Mouse (Mus musculus) lung, postnatal 10 days (tissue): ENCODE results near the gene Fosb.
A peak's percentile ranks its signal among the peaks of the same experiment; 100 is the strongest.

ENCODE experiments used
- DNase-seq: peaks from one replicate; pipeline ENCODE4 v3.0.0; 2021

Fosb gene

DNA sequence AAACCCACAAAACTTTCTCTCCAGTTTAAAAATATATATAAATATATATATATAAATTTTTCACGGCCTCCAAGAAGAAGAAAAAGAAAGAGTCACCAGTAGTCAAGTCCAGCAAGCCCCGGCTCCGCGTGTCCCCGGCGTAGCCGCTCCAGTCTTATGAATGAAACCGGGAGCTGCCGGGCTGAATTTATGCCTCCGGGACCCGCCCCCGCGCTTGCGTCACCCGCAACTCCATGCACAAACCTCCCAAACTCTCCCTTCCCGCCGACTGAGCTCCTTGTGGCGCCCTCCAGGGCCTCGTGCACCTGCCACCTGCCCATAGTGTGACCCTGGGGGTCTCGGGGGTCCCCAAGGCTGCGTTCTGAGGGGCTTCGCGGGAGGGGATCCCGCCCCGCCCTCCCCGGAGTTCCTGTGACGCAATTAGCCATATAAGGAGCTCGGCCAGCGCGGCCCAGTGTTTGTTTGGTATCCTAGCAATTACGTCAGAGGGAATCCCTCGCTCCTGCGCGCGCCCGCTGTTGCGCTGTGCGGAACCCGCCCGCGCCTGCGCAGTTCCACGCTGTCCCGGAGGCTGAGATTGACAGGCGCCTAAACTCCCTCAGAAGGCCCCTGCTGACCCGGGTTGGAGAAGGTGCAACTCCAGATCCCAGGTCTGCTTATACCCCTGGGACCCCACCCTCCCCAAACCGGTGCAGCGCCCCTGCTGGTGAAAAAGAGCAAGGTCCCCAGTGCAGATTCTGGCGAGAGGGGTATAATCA, at the start of gene Fosb:
TSS of gene Fosb (minus strand) at position 168 of the 758 bp plus-strand sequence.
- DNase-seq: peak; percentile 97

DNA sequence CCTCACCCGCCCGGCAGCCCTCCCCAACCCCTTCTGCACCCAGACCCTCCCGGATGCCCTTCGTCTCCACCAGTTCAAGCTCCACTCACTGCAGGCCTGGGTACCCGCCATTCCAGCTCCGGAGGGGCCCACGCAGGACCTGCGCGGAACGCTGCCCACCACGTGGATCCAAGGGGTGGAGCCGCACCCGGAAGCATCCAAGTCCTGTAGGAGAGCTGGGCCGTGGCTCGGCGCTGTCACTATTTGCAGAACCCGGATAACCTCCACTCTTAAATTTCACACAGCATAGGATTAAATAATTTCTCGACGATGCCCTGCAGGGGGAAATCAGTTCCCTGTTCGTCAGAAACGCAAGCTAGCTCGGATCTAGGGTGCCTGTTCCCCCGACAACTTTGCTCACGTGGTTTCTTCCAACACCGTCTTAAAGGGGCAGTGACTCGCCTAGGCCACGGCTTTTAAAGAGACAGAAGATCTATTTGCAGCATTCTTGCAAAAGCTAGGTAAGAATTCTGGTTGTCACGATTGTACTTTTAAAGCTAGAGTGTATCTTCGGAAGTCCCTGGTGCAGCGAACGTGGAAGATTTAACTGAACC, 49.5 kb upstream of the Fosb start, which contains the start of the genes Cd3eap and Ppp1r13l:
TSS of gene Cd3eap (minus strand) at position 185 of the 593 bp plus-strand sequence.
TSS of gene Ppp1r13l (plus strand) at position 451 of the 593 bp plus-strand sequence.
- DNase-seq: peak; percentile 93

DNA sequence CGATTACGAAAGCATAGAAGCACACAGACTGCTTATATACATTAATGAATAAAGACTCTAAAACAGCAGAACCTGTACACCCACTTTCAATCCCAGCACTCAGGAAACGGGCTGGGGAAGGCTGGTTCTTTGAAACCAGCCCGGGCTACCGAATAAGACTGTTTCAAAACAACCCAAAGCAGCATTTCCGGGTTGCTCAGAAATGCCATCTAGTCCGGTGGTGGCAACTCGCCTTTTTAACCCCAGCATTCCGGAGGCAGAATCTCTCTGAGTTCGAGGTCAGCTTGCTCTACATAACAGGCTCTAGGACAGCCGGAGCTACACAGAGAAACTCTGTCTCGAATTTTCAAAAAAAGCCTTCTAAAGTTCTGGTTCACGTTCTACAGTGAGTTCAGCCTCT, 48.8 kb upstream of the Fosb start:
- no peak for DNase-seq

DNA sequence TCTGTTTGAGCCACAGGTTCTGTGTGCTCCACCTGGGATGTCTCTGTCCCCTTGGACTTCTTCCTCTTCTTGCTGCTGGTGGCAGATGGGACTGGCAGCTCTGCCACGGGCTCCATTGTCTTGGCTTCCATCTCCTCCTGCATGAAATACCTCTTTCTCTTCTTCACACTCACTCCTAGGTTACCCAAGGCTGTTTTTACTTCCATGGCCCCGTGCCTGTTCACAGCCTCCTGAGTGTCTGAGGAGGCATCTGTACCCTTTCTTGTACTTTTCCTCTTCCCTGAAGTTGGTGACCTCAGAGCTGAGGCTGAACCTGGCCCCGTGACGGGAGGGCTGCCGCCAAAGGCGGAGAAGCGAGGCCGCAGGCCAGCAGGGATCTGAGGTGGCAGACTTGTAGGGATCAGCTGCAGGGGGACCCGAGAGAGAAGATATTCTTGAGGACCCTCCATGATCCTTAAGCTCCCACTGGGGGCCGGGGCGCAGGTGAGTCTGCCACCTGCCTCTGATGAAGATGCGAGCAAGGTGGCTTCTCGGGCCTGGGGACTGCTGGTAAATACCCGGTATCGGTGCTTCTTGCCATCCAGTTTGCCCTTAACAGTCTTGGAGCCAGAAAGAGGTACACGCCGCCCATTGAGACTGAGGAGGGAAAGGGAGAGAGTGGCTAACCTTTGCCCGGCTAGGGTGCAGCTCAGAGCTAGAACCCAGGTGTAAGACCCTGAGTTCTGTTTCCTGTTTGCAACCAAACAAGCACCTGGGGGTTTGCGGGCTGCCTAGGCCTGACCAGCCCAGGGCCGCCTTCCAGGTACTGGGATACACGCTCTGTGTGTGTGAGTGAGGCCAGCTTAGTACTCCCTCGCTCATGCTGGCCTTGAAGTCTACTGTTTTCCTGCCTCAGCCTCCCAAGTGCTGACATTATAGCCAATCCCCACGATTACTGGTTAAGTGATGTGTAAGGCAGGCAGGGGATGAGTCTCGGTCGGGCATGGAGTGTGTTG, 47.8 kb upstream of the Fosb start:
- DNase-seq: no peak

DNA sequence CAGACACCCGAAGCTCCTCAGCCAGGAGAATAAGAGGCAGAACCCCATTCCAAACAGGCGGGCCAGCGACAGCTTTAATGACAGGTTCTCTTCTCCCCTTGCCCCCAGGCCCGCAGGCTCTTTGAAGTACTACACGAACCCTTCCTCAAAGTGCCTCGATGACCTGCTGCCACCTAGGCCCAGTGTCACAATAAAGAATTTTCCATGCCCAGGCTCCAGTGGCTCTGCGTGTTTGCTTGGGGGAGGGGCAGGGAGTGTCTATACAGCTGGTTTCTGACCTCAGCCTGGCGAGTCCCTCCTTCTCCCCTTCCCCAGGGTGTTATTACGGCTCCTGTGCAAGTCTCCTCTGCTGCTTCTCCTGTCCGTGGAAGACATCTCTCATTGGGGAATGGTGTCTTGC, 46.5 kb upstream of the Fosb start:
- DNase-seq: no peak

DNA sequence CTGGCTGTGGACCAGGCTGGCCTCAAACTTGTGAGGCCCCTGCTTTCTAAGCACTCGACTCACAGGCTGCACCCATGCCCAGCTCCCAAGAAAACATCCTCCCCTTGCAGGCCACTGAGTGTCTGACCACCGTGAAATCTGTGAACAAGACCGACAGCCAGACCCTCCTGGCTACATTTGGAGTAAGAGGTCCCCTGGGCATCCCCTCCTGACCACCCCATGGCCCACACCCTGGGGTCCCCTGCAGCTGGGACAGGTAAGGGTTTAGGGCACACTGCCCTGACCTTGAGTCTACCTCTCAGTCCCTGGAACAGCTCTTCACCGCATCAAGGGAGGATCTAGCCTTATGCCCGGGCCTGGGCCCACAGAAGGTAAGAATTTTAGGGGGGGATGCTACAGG, 45.1 kb upstream of the Fosb start:
- no peak for DNase-seq

DNA sequence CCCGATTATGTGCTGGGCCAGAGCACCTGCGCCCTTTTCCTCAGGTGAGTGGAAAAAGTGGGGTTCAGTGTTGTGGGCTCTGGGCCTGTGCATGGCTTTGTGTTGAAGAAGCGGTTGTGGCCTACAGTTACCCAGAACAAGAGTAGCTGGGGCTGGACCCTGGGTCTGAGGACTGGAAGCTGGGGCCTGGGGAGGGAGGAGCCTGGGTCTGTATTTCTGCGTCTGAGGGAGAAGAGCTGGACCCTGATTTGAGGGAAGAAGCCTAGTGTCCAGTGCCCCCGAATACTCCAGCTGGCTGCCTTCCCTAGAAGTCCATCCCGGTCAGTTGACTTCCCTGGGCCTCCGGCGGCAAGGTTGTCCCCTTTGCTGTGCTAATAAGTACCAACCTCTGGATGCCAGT, 40.4 kb upstream of the Fosb start:
- no peak for DNase-seq

DNA sequence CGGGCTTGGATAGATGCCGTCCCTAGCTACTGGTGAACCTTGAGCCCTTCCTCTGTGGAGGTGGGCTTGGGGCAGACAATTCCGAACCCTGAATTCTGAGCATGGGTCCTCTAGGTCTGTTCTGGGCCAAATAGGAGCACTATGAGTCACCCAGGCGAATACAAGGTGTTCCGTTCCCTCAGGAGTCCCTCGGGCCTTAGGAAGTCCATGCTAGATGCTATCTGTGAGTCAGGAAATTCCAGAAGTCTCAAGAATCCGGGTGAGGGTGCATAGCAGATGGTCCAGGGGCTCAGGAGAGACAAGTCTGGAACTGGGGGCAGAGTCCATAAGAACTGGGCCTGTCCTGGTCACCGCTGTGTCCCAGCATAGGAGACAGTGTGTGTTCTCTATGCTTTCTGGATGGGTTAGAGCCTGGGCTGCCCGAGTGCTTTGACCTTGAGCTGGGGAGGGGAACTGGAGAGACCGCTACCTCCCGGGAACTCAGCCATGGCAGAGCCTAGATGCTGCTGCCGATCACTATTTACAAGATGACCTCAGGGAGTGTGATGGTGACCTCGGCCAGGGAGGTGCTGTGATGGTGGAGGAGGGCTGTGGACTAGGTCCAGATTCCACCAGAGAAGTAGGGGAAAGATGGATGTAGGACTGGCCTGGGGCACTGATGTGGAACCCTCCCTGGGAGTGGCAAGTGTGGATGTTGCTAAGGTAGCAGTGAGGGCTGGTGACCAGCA, 39.5 kb upstream of the Fosb start:
- DNase-seq: no peak

DNA sequence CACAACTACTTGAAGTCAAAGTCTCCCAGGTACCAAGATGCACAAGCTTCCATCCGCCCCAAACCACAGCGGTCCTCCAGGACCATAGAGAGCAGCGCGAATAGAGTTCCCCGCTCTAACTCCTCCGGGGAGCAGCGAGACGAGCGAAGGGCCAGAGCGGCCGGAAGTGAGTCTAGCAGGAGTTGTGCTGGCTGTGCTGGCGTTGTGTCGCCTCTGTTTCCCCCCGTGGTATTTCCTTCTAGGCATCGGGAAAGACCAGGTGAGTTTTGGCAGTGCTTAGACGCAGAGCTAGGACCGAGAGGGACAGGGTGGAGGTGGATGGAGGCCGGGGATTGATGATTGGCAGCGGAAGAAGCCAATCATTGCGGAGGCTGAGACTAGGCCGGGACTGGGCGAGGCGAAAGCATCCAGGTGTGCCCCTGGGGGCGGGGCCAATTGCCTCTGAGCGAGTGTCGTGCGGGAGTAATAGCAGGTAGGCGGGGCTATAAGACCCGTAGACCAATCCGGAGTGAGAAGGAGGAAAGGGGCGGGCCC, 35.2 kb upstream of the Fosb start:
- DNase-seq: peak; percentile 95

DNA sequence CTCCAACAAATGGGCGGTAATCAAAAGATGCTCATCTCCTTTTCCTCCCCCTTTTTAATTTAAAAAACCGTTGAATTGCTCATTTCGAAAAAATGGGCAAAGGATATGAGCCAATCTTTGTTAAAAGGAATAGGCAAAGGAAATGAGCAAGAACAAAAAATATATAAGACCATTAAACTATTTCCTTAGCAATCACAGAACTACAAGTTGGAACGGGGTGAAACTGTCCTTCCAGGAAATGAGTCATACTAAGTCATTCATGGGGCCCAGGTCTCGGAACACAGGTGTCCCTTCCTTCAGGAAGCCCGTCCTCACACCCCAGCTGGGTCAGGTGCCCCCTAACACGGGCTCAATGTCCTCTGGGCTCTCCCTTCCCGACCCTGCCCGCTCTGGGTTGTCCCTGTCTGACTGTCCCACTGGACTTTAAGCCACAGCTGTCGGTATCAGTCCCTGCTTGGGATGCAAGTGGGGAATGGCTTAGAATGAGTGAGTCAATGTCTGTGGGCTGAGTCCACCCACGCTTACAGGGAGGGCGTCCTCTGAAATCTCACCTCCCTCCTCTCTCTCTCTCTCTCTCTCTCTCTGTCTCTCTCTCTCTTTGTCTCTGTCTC, 34.5 kb upstream of the Fosb start, which contains the start of gene Ercc1:
TSS of gene Ercc1 (plus strand) at position 542 of the 611 bp plus-strand sequence.
- DNase-seq: no peak

DNA sequence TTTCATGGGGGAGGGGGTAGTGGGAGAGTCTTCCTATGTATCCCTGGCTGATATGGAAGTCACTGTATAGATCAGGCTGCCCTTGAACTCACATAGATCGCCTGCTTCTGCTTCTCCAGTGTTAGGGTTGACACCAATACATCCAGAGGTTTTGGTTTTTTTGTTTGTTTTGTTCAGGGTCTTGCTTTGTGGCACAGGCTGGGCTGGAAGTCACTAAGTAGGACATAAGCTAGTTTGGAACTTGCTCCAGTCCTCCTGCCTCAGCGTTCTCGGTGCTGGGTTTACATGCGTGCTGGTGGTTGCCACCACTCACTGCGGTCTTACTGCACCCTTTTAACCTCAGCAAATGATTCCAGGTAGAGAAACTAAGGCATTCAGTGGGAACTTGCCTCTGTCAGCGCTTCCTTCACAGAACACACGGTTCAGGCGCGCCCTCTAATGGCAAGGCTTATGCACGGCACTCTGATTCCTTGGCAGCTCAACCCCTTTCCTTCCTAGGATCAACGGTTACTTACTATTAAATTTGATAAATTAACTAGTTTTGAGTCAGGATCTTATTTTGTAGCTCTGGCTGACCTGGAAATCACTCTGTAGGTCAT, 33.5 kb upstream of the Fosb start:
- peak; percentile 84 for DNase-seq

DNA sequence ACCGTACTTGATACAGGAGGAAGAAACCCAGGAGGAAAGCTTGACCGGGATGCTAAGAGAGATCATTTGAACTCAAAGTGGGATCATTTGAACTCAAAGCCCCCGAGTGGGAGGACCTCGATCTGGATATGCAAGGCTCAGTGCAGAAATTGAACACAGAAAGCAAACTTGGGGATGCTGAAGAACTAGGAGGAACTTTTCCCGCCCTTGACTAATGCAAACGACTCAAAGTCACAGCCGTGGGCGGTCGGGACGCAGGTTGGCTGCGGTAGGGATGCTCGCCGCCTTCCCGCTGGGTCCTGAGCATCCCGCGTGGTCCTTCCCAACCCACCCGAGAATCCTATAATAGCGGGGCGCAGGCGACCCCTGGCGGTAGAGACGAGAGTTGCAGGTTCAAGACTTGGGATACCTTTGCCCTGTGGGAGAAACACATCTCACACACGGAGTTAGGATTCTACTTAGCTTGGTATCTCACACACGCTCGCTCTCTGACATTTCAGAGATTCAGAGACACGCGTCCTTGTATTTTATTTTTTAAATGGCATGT, 32.7 kb upstream of the Fosb start:
- DNase-seq: peak; percentile 91

DNA sequence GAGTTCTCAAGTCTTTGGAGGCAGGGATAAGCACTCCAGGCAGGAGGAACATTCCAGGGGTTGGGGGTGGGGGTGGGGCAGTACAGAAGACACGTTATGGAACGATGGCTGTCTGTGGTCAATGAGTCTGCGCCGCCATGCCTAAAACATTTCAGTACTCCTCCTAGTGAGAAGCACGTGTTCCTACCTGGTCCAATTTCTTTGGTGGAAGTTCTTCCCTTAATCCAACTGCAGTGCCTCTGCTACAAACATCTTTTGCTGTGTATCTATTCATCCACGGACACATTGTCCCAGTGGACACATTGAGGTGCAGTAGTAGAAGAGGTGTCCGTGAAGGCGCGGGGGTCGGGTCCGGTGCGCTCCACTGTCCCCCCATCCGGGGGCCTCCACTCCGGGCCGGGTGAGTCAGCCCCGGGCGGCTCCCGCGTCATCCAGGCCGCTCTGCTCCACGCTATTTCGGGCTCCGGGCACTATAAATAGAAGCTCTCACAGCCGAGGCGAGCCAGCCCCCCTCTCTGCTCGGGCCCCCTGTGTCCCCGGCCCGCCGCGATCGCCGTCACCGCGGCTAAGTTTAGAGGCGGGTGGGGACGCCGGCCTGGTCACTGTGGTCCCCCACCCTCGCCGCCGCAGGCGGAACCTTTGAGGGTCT, 32.0 kb upstream of the Fosb start:
- DNase-seq: peak; percentile 49

DNA sequence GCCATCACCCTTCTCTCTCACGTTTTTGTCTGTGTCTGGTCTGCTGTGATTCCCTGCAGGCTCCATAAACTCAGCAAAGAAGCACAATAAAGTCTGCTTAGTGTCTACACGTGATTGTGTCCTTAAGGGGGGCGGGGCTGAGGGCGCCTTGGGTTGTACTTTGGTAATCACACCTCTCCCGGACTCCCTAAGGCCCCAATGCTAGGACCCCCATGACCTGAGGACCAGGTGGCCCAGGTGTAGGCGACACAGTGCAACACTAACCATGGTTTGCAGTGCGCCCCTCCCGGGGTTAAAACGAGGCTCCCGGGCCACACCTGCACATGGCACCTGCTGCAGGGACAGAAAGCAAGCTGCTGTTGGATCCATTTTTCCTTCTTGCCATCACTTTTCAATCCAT, 31.4 kb upstream of the Fosb start:
- no peak for DNase-seq

DNA sequence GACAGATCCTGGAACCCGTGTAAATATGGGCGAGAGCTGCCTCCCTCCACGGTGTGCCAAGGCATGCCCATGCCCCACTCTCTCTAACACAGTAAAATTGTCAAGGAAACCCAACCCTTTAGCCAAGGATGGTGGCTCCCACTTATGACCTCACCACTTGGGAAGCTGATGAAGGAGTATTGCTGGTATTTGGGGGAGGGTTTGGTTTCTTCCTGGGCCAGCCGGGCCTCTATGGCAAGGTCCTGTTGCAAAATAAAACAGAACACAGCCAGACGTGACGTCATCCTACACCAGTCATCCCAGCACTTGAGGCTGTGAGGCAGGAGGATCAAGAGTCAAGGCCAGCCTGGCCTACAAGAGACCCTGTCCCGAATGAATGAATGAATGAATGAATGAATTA, 28.7 kb upstream of the Fosb start:
- peak; percentile 30 for DNase-seq

DNA sequence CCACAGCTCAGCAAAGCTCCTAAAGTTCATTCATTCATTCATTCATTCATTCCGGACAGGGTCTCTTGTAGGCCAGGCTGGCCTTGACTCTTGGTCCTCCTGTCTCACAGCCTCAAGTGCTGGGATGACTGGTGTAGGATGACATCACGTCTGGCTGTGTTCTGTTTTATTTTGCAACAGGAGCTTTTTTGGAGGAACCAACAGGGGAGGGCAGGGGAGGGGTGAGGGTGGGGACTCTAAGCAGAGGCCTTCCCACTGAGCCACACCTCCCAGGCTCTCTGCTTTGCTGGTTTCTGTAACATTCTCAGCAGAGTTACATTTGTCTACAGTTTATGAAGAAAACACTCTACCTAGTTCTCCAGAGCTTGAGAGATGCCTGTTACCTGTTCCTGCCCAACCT, 28.2 kb upstream of the Fosb start:
- no peak for DNase-seq

DNA sequence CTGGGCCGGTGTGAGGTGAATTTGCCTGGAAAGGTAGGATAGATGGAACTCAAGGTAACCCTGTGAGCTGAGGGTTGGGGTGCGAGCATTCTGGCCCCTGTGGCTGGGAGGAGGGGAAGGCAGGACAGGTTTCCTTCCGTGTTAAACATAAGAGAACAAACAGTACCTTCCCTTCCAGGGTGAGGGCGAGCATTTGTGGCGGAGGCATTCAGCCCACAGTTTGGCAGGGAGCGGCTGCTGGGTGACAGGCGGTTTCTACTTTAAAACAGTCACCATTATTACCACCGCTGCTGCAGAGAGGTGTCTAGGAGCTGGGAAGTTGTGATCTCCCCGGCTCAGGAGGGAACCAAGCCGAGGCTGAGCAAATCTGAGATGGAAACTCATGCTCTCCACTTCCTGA, 27.3 kb upstream of the Fosb start:
- no peak for DNase-seq

DNA sequence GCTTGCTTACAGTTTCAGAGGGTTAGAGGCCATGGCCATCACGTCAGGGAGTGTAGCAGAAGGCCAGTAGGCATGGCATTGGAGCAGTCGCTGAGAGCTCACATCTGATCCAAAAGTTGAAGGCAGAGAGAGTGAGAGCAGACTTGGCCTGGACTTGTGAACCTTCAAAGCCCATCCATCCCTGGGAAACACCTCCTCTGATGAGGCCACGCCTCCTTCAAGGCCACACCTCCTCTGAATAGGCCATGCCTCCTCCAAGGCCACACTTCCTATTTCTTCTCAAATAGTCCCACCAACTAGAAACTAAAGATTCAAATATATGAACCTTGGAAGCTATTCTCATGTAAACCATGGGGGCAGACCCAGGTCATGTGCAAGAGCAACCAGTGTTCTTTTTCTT, 25.7 kb upstream of the Fosb start:
- DNase-seq: peak; percentile 60

DNA sequence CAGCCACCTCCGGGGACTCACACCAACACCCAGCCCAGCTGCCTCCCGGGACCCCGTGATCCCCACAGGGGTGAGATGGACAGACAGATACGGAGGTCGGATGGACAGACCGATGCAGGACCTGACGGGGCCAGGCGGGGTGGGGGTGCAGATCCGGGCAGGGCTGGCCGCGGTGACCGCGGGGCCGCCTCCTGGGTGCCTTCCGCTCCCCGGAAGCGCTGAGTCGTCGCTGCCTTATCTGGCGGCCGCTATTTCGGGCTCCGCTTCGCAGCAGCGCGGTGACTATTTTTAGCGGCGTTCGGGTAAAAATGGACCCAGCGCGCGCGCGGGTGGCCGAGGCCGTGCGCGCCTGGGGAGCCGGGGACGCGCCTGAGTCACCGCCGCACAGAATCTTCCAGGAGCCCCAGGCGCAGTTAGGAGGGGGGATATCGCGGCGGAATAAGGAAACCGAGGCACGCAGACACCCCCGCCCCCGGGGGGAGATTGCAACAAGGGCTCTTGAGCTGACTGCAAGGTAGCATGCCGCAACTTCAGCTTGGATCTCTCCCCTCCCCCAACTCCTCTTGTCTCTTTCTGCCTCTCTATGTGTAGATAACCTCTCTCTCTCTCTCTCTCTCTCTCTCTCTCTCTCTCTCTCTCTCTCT, 23.0 kb upstream of the Fosb start:
- DNase-seq: peak; percentile 85

DNA sequence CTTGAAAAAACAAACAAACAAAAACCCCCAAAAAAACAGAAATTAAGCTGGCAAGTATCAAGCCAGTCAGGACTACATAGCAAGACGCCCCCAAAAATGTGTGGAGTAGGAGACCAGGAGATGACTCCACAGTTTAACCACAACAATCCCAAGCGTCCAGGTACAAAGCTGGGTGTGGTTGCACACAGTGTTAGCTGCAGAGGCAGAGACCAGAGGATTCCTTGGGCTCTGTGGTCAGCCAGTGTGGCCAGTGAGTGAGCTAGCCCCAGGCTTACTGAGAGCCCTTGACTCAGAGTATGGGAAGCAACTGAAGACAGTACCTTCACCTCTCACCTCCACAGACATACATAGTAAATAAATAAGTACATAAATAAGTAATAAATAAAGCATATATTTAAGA, 22.1 kb upstream of the Fosb start:
- DNase-seq: no peak
